Mouse (Mus musculus) MEL (cell line): ENCODE results near the gene Peg10. TPM values are rescaled to one million over a fixed set of nuclear protein-coding genes. Genes with fewer than 3 reads are reported as not detected.
"Not testable (repeated sequence)": the region's sequence is repeated elsewhere in the genome, so short reads cannot be mapped to it uniquely, and the experiment has no call there.

Source experiments
- DNase-seq: peaks from one replicate; pipeline ENCODE4 v3.0.0; 2011; ENCODE audit warnings: low read depth, low spot score
- H3K27ac ChIP-seq: 2 replicates; pipeline ENCODE4 v1.5.1; 2012; ENCODE audit warnings: low read depth, mild to moderate bottlenecking, control low read depth, low read length, moderate library complexity; ENCODE audit not compliant: control insufficient read depth
- H3K27me3 ChIP-seq, 2 experiments: fragments of 150-350 bp in 1 of 2; sonication (generic) in 1 of 2; 2 replicates each; pipeline ENCODE4 v1.6.1; 2012; ENCODE audit warnings: low read length in 2 of 2, mild to moderate bottlenecking in 2 of 2, improper control_type of control experiment in 1 of 2, moderate library complexity in 1 of 2; ENCODE audit not compliant: insufficient read depth in 2 of 2, control insufficient read depth in 1 of 2
- H3K36me3 ChIP-seq, 2 experiments: 2 replicates each; pipeline ENCODE4 v1.6.1; 2012 to 2014; ENCODE audit warnings: low read length in 2 of 2, improper control_type of control experiment in 1 of 2, inconsistent platforms in 1 of 2, mild to moderate bottlenecking in 1 of 2; ENCODE audit not compliant: insufficient read depth in 2 of 2, control insufficient read depth in 1 of 2
- H3K4me1 ChIP-seq, 2 experiments: fragments of 150-350 bp in 1 of 2; sonication (generic) in 1 of 2; 2 replicates each; pipeline ENCODE4 v1.6.1; 2012; ENCODE audit warnings: low read length in 2 of 2, improper control_type of control experiment in 1 of 2, mild to moderate bottlenecking in 1 of 2; ENCODE audit not compliant: insufficient read depth in 2 of 2, control insufficient read depth in 1 of 2
- H3K4me3 ChIP-seq, 2 experiments: fragments of 150-350 bp in 1 of 2; sonication (generic) in 1 of 2; 2 replicates each; pipeline ENCODE4 v1.5.1; 2012; ENCODE audit warnings: low read depth in 2 of 2, low read length in 2 of 2, mild to moderate bottlenecking in 2 of 2, moderate library complexity in 2 of 2, control low read depth in 1 of 2, improper control_type of control experiment in 1 of 2; ENCODE audit not compliant: control insufficient read depth in 1 of 2, insufficient read depth in 1 of 2
- H3K79me2 ChIP-seq: 2 replicates; pipeline ENCODE4 v1.6.1; 2012; ENCODE audit warnings: mild to moderate bottlenecking, low read length, moderate library complexity; ENCODE audit not compliant: control insufficient read depth, poor library complexity, insufficient read depth
- H3K9ac ChIP-seq: 2 replicates; pipeline ENCODE4 v1.6.1; 2012; ENCODE audit warnings: low read depth, mild to moderate bottlenecking, control low read depth, low read length, moderate library complexity; ENCODE audit not compliant: control insufficient read depth, poor library complexity, severe bottlenecking
- H3K9me3 ChIP-seq: fragments of 150-350 bp; sonication (generic); replicated peaks from 2 replicates; pipeline ENCODE4 v1.6.1; 2012; ENCODE audit warnings: mild to moderate bottlenecking, low read length, improper control_type of control experiment, moderate library complexity; ENCODE audit not compliant: insufficient read depth
- BHLHE40 ChIP-seq: IDR thresholded peaks from 2 replicates; pipeline ENCODE4 v1.6.1; 2012; ENCODE audit warnings: low read depth, mild to moderate bottlenecking, inconsistent platforms, low read length, improper control_type of control experiment, borderline replicate concordance
- CTCF ChIP-seq, 3 experiments: IDR thresholded peaks in 2 of 3; conservative IDR thresholded peaks in 1 of 3; 2 replicates each; pipeline ENCODE4 v1.5.1; 2011 to 2012; ENCODE audit warnings: low read length in 3 of 3, low read depth in 2 of 3, mild to moderate bottlenecking in 2 of 3, improper control_type of control experiment in 1 of 3, inconsistent platforms in 1 of 3, mixed read lengths in 1 of 3, moderate library complexity in 1 of 3; ENCODE audit not compliant: control insufficient read depth in 1 of 3, insufficient read depth in 1 of 3, poor library complexity in 1 of 3, severe bottlenecking in 1 of 3
- EP300 ChIP-seq, 2 experiments: IDR thresholded peaks; 2 replicates each; pipeline ENCODE4 v1.6.1; 2011; ENCODE audit warnings: improper control_type of control experiment in 2 of 2, low read length in 2 of 2, low read depth in 1 of 2, mild to moderate bottlenecking in 1 of 2
- GABPA ChIP-seq: IDR thresholded peaks from 2 replicates; pipeline ENCODE4 v1.6.1; 2012; ENCODE audit warnings: low read depth, mild to moderate bottlenecking, inconsistent platforms, low read length, improper control_type of control experiment, moderate library complexity
- GATA1 ChIP-seq: IDR thresholded peaks from 2 replicates; pipeline ENCODE4 v1.6.1; 2011; ENCODE audit warnings: low read depth, low read length, improper control_type of control experiment
- JUND ChIP-seq: IDR thresholded peaks from 2 replicates; pipeline ENCODE4 v1.6.1; 2011; ENCODE audit warnings: low read depth, mild to moderate bottlenecking, improper control_type of control experiment, low read length
- MAZ ChIP-seq: IDR thresholded peaks from 2 replicates; pipeline ENCODE4 v1.6.1; 2012; ENCODE audit warnings: low read depth, mild to moderate bottlenecking, inconsistent platforms, low read length, improper control_type of control experiment
- MYC ChIP-seq: IDR thresholded peaks from 2 replicates; pipeline ENCODE4 v1.6.1; 2011; ENCODE audit warnings: low read depth, mild to moderate bottlenecking, low read length, improper control_type of control experiment, moderate library complexity
- NRF1 ChIP-seq: IDR thresholded peaks from 2 replicates; pipeline ENCODE4 v1.6.1; 2014; ENCODE audit warnings: low read depth, mild to moderate bottlenecking, inconsistent platforms, low read length, improper control_type of control experiment, moderate library complexity; ENCODE audit not compliant: poor library complexity, insufficient read depth, severe bottlenecking
- POLR2AphosphoS5 ChIP-seq: IDR thresholded peaks from 2 replicates; pipeline ENCODE4 v1.6.1; 2012; ENCODE audit warnings: low read depth, borderline replicate concordance, mild to moderate bottlenecking, inconsistent platforms, low read length, moderate library complexity, mixed read lengths
- RAD21 ChIP-seq: IDR thresholded peaks from 2 replicates; pipeline ENCODE4 v1.6.1; 2011; ENCODE audit warnings: mild to moderate bottlenecking, low read depth, low read length, improper control_type of control experiment
- RCOR1 ChIP-seq: IDR thresholded peaks from 2 replicates; pipeline ENCODE4 v1.6.1; 2012; ENCODE audit warnings: low read depth, mild to moderate bottlenecking, inconsistent platforms, low read length, improper control_type of control experiment
- SIN3A ChIP-seq: IDR thresholded peaks from 2 replicates; pipeline ENCODE4 v1.6.1; 2012; ENCODE audit warnings: low read length, improper control_type of control experiment, inconsistent platforms
- ZMIZ1 ChIP-seq: IDR thresholded peaks from 2 replicates; pipeline ENCODE4 v1.6.1; 2012; ENCODE audit warnings: low read depth, mild to moderate bottlenecking, inconsistent platforms, low read length, improper control_type of control experiment, moderate library complexity
- polyA plus RNA-seq, 2 experiments: library from polyadenylated mRNA; stranded (reverse) in 1 of 2; unstranded in 1 of 2; fragments of >175 nt in 1 of 2; fragments of >200 nt in 1 of 2; gene quantifications; 2 replicates each; pipeline versions ENCODE4 v1.2.1 to v1.2.4; 2012; ENCODE audit warnings: low replicate concordance in 2 of 2, low read depth in 1 of 2; ENCODE audit not compliant: insufficient read length in 2 of 2, insufficient read depth in 1 of 2, missing spikeins in 1 of 2
- total RNA-seq: library from RNA; depleted of rRNA; stranded (reverse); fragments of 300-350 nt; gene quantifications from 2 replicates; pipeline ENCODE4 v1.2.3, GENCODE M21; 2012

The Peg10 gene
- total and polyA plus RNA-seq, 3 experiments, result not detected

GRCm38 (mm10) chr6:4796281-4796680, 49.2 kb downstream of the Peg10 start:
- Histone ChIP-seq H3K36me3 (no peaks in the 10 kb centered on the region; a peak in 1 of 4 replicates), H3K27ac (no peak overlapping the region), H3K9me3 (no peaks in the 10 kb centered on the region), H3K79me2 (no peaks in the 10 kb centered on the region), H3K4me1 (no peaks in the 10 kb centered on the region; a peak in 1 of 4 replicates), H3K9ac (no peak overlapping the region), H3K4me3 (no peak overlapping the region), H3K27me3 (no peaks in the 10 kb centered on the region; a peak in 1 of 4 replicates)
- TF ChIP-seq SIN3A, result no peak
- TF ChIP-seq GABPA, result no peak
- TF ChIP-seq POLR2AphosphoS5, result no peak
- no peak for TF ChIP-seq JUND
- no peak for TF ChIP-seq NRF1
- no peak for DNase-seq

GRCm38 (mm10) chr6:4797317-4797716, 50.2 kb downstream of the Peg10 start:
- H3K4me3 ChIP-seq, H3K27ac ChIP-seq, H3K36me3 ChIP-seq, H3K79me2 ChIP-seq, H3K4me1 ChIP-seq, H3K9ac ChIP-seq, H3K27me3 ChIP-seq, H3K9me3 ChIP-seq, DNase-seq: not testable (repeated sequence)

DNA sequence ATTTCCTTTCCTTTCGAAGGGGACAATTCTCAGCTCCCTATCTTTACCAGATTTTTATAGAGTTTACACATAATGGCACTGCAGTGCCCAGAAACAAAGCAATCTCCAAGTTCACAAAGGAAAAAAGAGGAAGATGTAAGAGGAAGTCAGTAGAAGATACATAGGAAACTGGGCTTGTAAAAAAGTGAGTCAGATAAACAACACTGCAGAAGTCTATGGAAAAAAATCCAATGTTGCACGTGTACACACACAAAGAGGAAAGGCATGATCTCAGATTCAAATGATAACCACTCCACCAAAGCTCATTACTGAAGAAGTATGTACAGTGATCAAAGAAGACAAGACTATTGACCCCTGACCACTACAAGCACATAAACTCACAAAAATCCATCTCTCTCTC, 51.3 kb downstream of the Peg10 start:
- no peak overlapping the region for H3K4me3 ChIP-seq
- no peaks in the 10 kb centered on the region for H3K79me2 ChIP-seq
- no peaks in the 10 kb centered on the region; a peak in 1 of 4 replicates for H3K36me3 ChIP-seq
- TF ChIP-seq GATA1 (peak; percentile 39), POLR2AphosphoS5 (no peak), EP300 (IDR thresholded peaks at IDR 0.05; ENCODE audit: low read depth in 1 of 2, low read length in 2 of 2) (peak in 1 of 2 experiments; percentile 63; a peak in 2 of 4 replicates), MYC (peak; percentile 34; the same call in 1 of the 2 replicates), MAZ (no peak), BHLHE40 (peak; percentile 81), ZMIZ1 (no peak), CTCF (IDR thresholded peaks at IDR 0.05 in 2 of 3, conservative IDR thresholded peaks at IDR 0.05 in 1 of 3; ENCODE audit: control insufficient read depth in 1 of 3, insufficient read depth in 1 of 3, low read depth in 2 of 3, low read length in 3 of 3, poor library complexity in 1 of 3, severe bottlenecking in 1 of 3) (no peak), RCOR1 (no peak), RAD21 (no peak)
- DNase-seq, result peak; percentile 45
- H3K27me3 ChIP-seq, result no peaks in the 10 kb centered on the region
- H3K9me3 ChIP-seq, result no peaks in the 10 kb centered on the region
- H3K9ac ChIP-seq, result no peak overlapping the region
- no peaks in the 10 kb centered on the region; a peak in 1 of 4 replicates for H3K4me1 ChIP-seq
- H3K27ac ChIP-seq, result no peak overlapping the region
